Mouse (Mus musculus): ENCODE data around the gene Stxbp1.

Gene Stxbp1

GRCm38 (mm10) chr2:32846805-32847467 is at the start of gene Stxbp1:
Gene Stxbp1 (minus strand): TSS chr2:32847245.
- peak; percentile 91 for DNase-seq

- no peak for DNase-seq
Observed at GRCm38 (mm10) chr2:32896507-32897147, 49.6 kb upstream of the Stxbp1 start.

GRCm38 (mm10) chr2:32895606-32896106 is 48.6 kb upstream of the Stxbp1 start:
- no peak for DNase-seq

GRCm38 (mm10) chr2:32894097-32894496 is 47.1 kb upstream of the Stxbp1 start:
- no peak for DNase-seq

GRCm38 (mm10) chr2:32892490-32892889 is 45.4 kb upstream of the Stxbp1 start:
- DNase-seq = no peak

- no peak for DNase-seq
Observed at GRCm38 (mm10) chr2:32891278-32891677, 44.2 kb upstream of the Stxbp1 start.

- no peak for DNase-seq
Observed at GRCm38 (mm10) chr2:32890280-32890679, 43.2 kb upstream of the Stxbp1 start.

- DNase-seq = no peak
Observed at GRCm38 (mm10) chr2:32888551-32888950, 41.5 kb upstream of the Stxbp1 start.

- no peak for DNase-seq
Observed at GRCm38 (mm10) chr2:32888029-32888428, 41.0 kb upstream of the Stxbp1 start.

- no peak for DNase-seq
Observed at GRCm38 (mm10) chr2:32884745-32885144, 37.7 kb upstream of the Stxbp1 start.

- no peak for DNase-seq
Observed at GRCm38 (mm10) chr2:32882283-32883043, 35.4 kb upstream of the Stxbp1 start.

- DNase-seq = no peak
Observed at GRCm38 (mm10) chr2:32881723-32882122, 34.7 kb upstream of the Stxbp1 start.

- no peak for DNase-seq
Observed at GRCm38 (mm10) chr2:32881054-32881453, 34.0 kb upstream of the Stxbp1 start.

- no peak for DNase-seq
Observed at GRCm38 (mm10) chr2:32879593-32879992, 32.5 kb upstream of the Stxbp1 start.

GRCm38 (mm10) chr2:32878396-32878795 is 31.4 kb upstream of the Stxbp1 start:
- no peak for DNase-seq

GRCm38 (mm10) chr2:32877761-32878393 is 30.8 kb upstream of the Stxbp1 start:
- DNase-seq = no peak

- DNase-seq = no peak
Observed at GRCm38 (mm10) chr2:32877303-32877702, 30.3 kb upstream of the Stxbp1 start.

- no peak for DNase-seq
Observed at GRCm38 (mm10) chr2:32876490-32877302, 29.7 kb upstream of the Stxbp1 start.

GRCm38 (mm10) chr2:32875675-32876489 is 28.8 kb upstream of the Stxbp1 start, which contains the start of gene Fam129b:
Gene Fam129b (plus strand): TSS chr2:32876114.
- DNase-seq = peak; percentile 74

- DNase-seq = no peak
Observed at GRCm38 (mm10) chr2:32874951-32875674, 28.1 kb upstream of the Stxbp1 start.

GRCm38 (mm10) chr2:32874070-32874469 is 27.0 kb upstream of the Stxbp1 start:
- no peak for DNase-seq
